ENCODE assay signal across 12 mouse cellular contexts in genomic region chr9:21408624-21409023, GRCm38 (mm10).
"Had no signal": no experiment of that assay in that cellular context is flagged by ENCODE, and none has a peak within 500 bp of the region (broad histone marks: within the 10 kb centered on the region; RNA-seq: fewer than 3 reads in every experiment).

No protein-coding gene starts in this region.

- H3K4me3 ChIP-seq: gastrocnemius, adult 2 months; heart, embryonic 10.5 days; heart, embryonic 12.5 days; hindbrain, embryonic 13.5 days; hindbrain, embryonic 15.5 days; kidney, embryonic 15.5 days; limb, embryonic 13.5 days; limb, embryonic 15.5 days had no signal

- DNase-seq: gastrocnemius, adult 2 months; gastrocnemius, postnatal 25 days; layer of hippocampus, adult 9-11 months; layer of hippocampus, postnatal 36 days had no signal

- H3K27ac ChIP-seq: gastrocnemius, adult 2 months; heart, embryonic 10.5 days; hindbrain, embryonic 15.5 days; kidney, embryonic 15.5 days; kidney, postnatal 0 days; limb, embryonic 13.5 days; limb, embryonic 15.5 days had no signal

- H3K4me2 ChIP-seq: heart, embryonic 12.5 days; hindbrain, embryonic 13.5 days; hindbrain, embryonic 15.5 days; kidney, embryonic 15.5 days; limb, embryonic 13.5 days; limb, embryonic 15.5 days had no signal

- H3K9ac ChIP-seq: heart, embryonic 12.5 days; hindbrain, embryonic 13.5 days; hindbrain, embryonic 15.5 days; kidney, embryonic 15.5 days; limb, embryonic 13.5 days; limb, embryonic 15.5 days had no signal

- H3K9me3 ChIP-seq: heart, embryonic 10.5 days; heart, embryonic 12.5 days; hindbrain, embryonic 13.5 days; hindbrain, embryonic 15.5 days; kidney, embryonic 15.5 days; limb, embryonic 13.5 days; limb, embryonic 15.5 days had no signal

- H3K27me3 ChIP-seq: heart, embryonic 12.5 days; hindbrain, embryonic 13.5 days; hindbrain, embryonic 15.5 days; kidney, embryonic 15.5 days; limb, embryonic 13.5 days; limb, embryonic 15.5 days had no signal
